Mouse (Mus musculus) heart, adult 10 weeks (tissue): ENCODE measurements around the gene Tbc1d8b. TPM values are rescaled to one million over a fixed set of nuclear protein-coding genes. Genes with fewer than 3 reads are reported as not detected.

ENCODE experiments used
- polyA plus RNA-seq: library from polyadenylated mRNA; stranded (reverse); fragments of 350-450 nt; fragmentation: Illumina TruSeq; extraction: RNeasy Lipid Tissue Mini Kit (QIAGEN cat#74804); gene quantifications from one replicate; pipeline ENCODE4 v1.2.3, GENCODE M21; 2014; ENCODE audit warnings: low read depth, low replicate concordance

Tbc1d8b gene
- polyA plus RNA-seq = 6.2 TPM

DNA sequence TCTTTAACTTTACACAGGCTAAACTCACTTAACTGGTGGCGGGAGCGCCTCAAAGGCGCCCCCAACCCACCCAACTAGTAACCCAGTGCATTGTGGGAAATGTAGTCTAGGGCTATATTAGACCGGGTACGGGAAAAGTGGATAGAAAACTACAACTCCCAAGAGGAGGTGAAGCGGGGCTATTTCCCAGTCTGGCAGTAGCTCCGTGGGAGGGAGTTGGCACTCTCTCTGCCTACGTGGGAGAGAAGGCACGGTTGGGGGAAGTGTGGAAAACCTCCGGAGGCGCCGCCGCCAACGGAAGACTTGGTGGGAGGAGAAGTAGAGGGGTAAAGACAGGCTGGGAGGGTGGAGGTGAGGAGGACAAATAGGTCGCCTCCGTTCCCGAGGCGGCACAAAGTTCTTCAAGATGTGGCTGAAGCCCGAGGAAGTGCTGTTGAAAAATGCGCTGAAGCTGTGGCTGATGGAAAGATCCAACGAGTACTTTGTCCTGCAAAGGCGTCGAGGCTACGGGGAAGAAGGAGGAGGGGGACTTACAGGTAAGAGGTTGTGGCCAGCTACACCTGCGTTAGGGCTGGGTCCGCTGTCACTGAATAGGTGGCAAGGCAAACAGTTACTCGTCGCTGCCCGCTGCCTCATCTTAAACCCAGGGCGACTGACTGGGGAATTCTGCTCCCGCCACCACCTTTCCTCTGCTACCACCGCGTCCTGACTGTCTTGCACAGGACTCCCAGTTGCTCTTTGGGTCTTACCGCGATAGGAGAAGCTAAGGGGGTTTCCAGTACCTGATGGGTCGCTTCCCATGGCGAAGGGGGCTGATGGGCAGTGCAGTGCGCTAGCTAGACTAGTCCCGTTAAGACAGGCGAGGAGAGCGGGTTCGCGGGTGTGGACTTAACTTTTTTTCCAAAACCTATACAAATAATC is at the start of gene Tbc1d8b:
Gene Tbc1d8b, plus strand, starts transcription at position 222 of the 921 bp plus-strand sequence.

DNA sequence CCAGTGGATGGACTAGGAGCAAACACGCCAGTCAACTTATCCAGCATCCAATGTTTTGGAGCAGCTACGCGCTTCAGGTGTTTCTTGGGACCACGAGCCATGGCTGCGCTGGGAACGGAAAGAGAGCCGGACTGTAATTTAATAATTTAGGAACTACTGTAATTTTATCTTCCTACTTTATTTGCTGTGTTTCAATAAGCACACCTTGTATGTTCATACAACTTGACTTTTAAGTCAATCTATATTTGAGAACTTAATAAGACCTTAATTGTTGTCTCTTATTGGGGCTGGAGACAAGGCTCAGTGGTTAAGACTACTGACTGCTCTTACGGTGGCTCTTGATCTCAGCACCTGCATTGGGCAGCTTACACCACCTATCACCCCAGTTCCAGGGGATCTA is 29.6 kb downstream of the Tbc1d8b start, which contains the start of gene Gm15013:
Gene Gm15013, minus strand, starts transcription at position 101 of the 400 bp plus-strand sequence.

DNA sequence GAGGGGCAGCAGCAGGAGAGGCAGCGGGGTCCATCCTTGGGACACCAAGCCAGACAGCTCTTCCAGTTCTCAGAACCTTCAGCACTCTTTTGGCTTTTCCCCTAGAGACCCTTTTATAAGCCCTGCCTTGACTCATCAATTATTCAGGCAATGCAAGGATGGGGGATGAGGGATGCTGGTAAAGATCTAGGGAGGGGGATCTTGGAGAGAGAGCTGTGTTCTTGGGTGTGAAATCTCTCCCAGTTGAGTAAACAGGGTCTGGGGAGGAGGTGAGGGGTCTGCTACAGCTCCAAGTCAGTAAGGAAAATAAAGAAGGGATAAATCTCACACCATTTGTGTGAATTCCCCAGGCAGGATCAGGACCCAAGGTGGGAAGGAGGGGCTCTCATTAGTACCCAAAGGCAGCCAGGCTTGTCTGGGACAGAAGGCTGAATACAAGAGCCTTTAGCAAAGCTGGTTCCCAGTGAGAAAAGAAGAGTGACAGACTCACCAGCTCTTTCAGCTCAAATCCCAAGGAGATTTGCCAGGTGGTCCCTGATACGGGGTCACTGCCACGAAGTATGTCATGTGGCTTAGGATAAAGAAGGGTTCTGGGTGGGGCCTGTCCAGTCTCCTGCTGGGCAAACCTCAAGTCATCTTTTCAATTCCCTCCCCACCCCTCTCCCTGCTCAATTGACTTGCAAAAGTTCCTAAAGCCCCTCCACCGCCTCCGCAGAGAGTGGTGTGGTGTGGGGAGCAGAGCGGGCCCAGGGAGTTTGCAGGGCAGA is 97.7 kb downstream of the Tbc1d8b start, which contains the start of gene Ripply1:
Gene Ripply1, minus strand, starts transcription at position 76 of the 767 bp plus-strand sequence.

DNA sequence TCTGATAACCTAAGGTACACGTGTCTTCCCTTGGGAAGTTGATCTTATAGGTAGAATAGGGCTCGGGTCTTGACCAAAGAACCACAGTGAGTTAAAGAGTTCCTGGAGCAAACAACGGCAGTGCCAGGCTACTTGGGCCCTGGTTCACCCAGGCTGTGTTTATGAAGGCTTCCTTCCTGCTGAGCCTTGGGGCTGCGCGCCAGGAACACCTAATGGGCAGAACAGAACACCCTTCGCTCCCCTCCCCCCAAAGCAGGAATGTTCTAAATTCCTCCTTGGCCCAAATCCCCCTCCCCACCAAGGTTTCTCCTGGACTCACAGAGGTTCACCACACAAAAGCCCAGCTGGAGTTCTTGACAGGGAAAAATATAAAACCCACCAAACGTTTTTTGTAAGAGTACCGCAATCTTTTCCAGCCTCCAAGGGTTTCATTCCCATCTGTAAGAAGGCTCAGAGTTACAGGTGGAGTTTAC is 115.6 kb downstream of the Tbc1d8b start, which contains the start of gene Cldn2:
Gene Cldn2, plus strand, starts transcription at position 423 of the 473 bp plus-strand sequence.

Other genes with a start within 250 kb of the Tbc1d8b start
- not detected for gene D330045A20Rik, start 204.6 kb upstream of the Tbc1d8b start, polyA plus RNA-seq
- 63.7 TPM for gene Rnf128, start 121.7 kb upstream of the Tbc1d8b start, polyA plus RNA-seq
- gene Gm15013, start 29.5 kb downstream of the Tbc1d8b start, polyA plus RNA-seq = not detected
- not detected for gene Ripply1, start 97.4 kb downstream of the Tbc1d8b start, polyA plus RNA-seq
- gene Cldn2, start 115.8 kb downstream of the Tbc1d8b start, polyA plus RNA-seq = not detected
- gene Morc4, start 186.7 kb downstream of the Tbc1d8b start, polyA plus RNA-seq = 5.1 TPM